ENCODE assay signal across 21 mouse cellular contexts in the genomic region with DNA sequence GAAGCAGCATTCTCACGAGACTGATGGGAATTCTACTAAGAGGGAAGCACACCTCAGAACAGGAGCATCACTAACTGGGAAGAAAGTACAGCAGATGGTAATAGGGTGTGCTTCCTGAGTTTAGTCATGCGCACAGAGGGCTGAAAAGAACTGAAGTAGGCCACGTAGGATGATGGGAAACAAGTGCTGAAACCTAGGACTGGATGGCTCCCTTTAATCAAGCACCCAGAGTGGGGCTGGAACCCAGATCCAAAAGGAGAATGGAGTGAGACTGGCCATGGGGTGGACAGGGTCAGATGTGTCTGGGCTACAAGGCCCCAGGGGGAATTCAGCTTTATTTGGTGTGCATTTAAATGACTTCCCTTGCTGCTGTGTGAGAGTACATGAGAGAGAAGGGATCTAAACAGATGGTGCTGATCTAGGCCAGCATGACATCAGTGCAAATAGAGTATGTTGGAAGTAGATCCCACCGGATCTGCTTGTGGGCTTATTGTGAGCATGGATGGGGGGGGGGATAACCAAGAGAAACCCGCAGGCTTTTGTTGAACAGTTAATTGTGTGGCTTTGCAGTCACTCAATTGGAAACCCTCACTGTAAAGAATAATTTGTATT. TPM values are rescaled to one million over a fixed set of nuclear protein-coding genes. Genes with fewer than 3 reads are reported as not detected.
DNase-seq lines count a peak whose midpoint lies in the region; ATAC-seq and TF ChIP-seq lines count a peak whose summit lies in the region.
"Had no signal": no experiment of that assay in that cellular context is flagged by ENCODE, and none has a peak within 500 bp of the region (broad histone marks: within the 10 kb centered on the region; RNA-seq: fewer than 3 reads in every experiment).

No protein-coding gene starts in this region.

- peaks cover 22% of the 10 kb centered on the region for H3K36me3 ChIP-seq in heart, embryonic 11.5 days (ENCODE audit: control insufficient read depth, insufficient read depth, low read length)
- peaks cover 43% of the 10 kb centered on the region for H3K36me3 ChIP-seq in forebrain, embryonic 14.5 days (ENCODE audit: control insufficient read depth, insufficient read depth, low read length)
- H3K36me3 ChIP-seq in hindbrain, embryonic 16.5 days (ENCODE audit: control insufficient read depth, insufficient read depth, low read length) = 0 out of 2 replicates have a peak, but pooled peaks cover 3% of the 10 kb centered on the region
- peaks cover 20% of the 10 kb centered on the region for H3K36me3 ChIP-seq in stomach, postnatal 0 days (ENCODE audit: control insufficient read depth, insufficient read depth, low read length)

- H3K9ac ChIP-seq in heart, embryonic 11.5 days (ENCODE audit: low read depth, low read length) = no peak overlapping the region
- no peak overlapping the region for H3K9ac ChIP-seq in forebrain, embryonic 14.5 days (ENCODE audit: low read length)
- H3K9ac ChIP-seq in hindbrain, embryonic 16.5 days (ENCODE audit: low read depth, low read length) = no peak overlapping the region
- no peak overlapping the region for H3K9ac ChIP-seq in stomach, postnatal 0 days (ENCODE audit: low read length)
- H3K9ac ChIP-seq: neural tube, embryonic 12.5 days had no signal

- no peak overlapping the region for H3K27ac ChIP-seq in heart, embryonic 11.5 days (ENCODE audit: low read depth, low read length)
- peak overlapping the region; percentile 10; the same call in 1 of the 2 replicates for H3K27ac ChIP-seq in forebrain, embryonic 14.5 days (ENCODE audit: low read depth, low read length)
- H3K27ac ChIP-seq in hindbrain, embryonic 16.5 days (ENCODE audit: low read depth, low read length) = peak overlapping the region; percentile 37; the same call in 1 of the 2 replicates
- no peak overlapping the region for H3K27ac ChIP-seq in stomach, postnatal 0 days (replicated peaks)
- H3K27ac ChIP-seq: heart, embryonic 10.5 days had no signal

- peaks cover under 1% of the 10 kb centered on the region; the same call in 1 of the 2 replicates for H3K4me1 ChIP-seq in heart, embryonic 11.5 days (ENCODE audit: control insufficient read depth, insufficient read depth, low read length)
- H3K4me1 ChIP-seq in forebrain, embryonic 14.5 days (ENCODE audit: control insufficient read depth, insufficient read depth, low read length) = peaks cover 43% of the 10 kb centered on the region
- H3K4me1 ChIP-seq in hindbrain, embryonic 16.5 days (ENCODE audit: control insufficient read depth, insufficient read depth, low read depth, low read length) = peaks cover 17% of the 10 kb centered on the region
- H3K4me1 ChIP-seq in stomach, postnatal 0 days (replicated peaks; ENCODE audit: control insufficient read depth, insufficient read depth) = no peaks in the 10 kb centered on the region

- DNase-seq in heart, adult 11 months = peak; percentile 80
- peak; percentile 71 for DNase-seq in brain, embryonic 14.5 days (ENCODE audit: low read depth)
- peak; percentile 46 for DNase-seq in forebrain, embryonic 14.5 days (ENCODE audit: low spot score)
- DNase-seq in stomach, postnatal 0 days (ENCODE audit: low spot score) = no peak
- no peak for DNase-seq in adrenal gland, postnatal 25 days
- DNase-seq in adrenal gland, postnatal 36 days = no peak
- DNase-seq: adrenal gland, postnatal 14 days; gastrocnemius, postnatal 10 days; heart, postnatal 36 days; kidney, adult 2 months had no signal

- H3K4me2 ChIP-seq in heart, embryonic 11.5 days = no peak overlapping the region
- H3K4me2 ChIP-seq in forebrain, embryonic 14.5 days (ENCODE audit: low read length) = no peak overlapping the region
- H3K4me2 ChIP-seq in hindbrain, embryonic 16.5 days (ENCODE audit: low read length) = no peak overlapping the region
- H3K4me2 ChIP-seq in stomach, postnatal 0 days (replicated peaks; ENCODE audit: low read depth) = no peak overlapping the region
- H3K4me2 ChIP-seq: liver, embryonic 11.5 days; neural tube, embryonic 12.5 days had no signal

- no peak for TF ChIP-seq EP300 in stomach, postnatal 0 days (optimal IDR thresholded peaks at IDR 0.05)

- peaks cover 4% of the 10 kb centered on the region; the same call in 1 of the 2 replicates for H3K27me3 ChIP-seq in heart, embryonic 11.5 days (ENCODE audit: control insufficient read depth, insufficient read depth, low read length)
- no peaks in the 10 kb centered on the region for H3K27me3 ChIP-seq in forebrain, embryonic 14.5 days (replicated peaks; ENCODE audit: control insufficient read depth, insufficient read depth, low read length)
- no peaks in the 10 kb centered on the region for H3K27me3 ChIP-seq in hindbrain, embryonic 16.5 days (replicated peaks; ENCODE audit: control insufficient read depth, insufficient read depth, low read length)
- no peaks in the 10 kb centered on the region for H3K27me3 ChIP-seq in stomach, postnatal 0 days (ENCODE audit: control insufficient read depth, insufficient read depth, low read length)
- H3K27me3 ChIP-seq: megakaryocyte, embryonic 14.5 days; neural tube, embryonic 12.5 days had no signal

- ATAC-seq in heart, embryonic 11.5 days (replicated peaks; ENCODE audit: insufficient number of reproducible peaks, low FRiP score, low TSS enrichment) = no peak
- ATAC-seq in forebrain, embryonic 14.5 days = no peak
- no peak for ATAC-seq in hindbrain, embryonic 16.5 days
- no peak for ATAC-seq in stomach, postnatal 0 days (ENCODE audit: low FRiP score, low TSS enrichment)

- WGBS in heart, embryonic 11.5 days (ENCODE audit: insufficient replicate concordance) = 88% methylated on average over 5 of the region's 5 CpGs
- WGBS in forebrain, embryonic 14.5 days = 57% methylated on average over 5 of the region's 5 CpGs
- 47% methylated on average over 5 of the region's 5 CpGs for WGBS in hindbrain, embryonic 16.5 days
- 90% methylated on average over 5 of the region's 5 CpGs for WGBS in stomach, postnatal 0 days

- H3K9me3 ChIP-seq in heart, embryonic 11.5 days (replicated peaks; ENCODE audit: control insufficient read depth, low read length) = no peaks in the 10 kb centered on the region
- no peaks in the 10 kb centered on the region for H3K9me3 ChIP-seq in forebrain, embryonic 14.5 days (replicated peaks; ENCODE audit: control insufficient read depth, low read length)
- no peaks in the 10 kb centered on the region for H3K9me3 ChIP-seq in hindbrain, embryonic 16.5 days (ENCODE audit: control insufficient read depth, low read length)
- no peaks in the 10 kb centered on the region for H3K9me3 ChIP-seq in stomach, postnatal 0 days (ENCODE audit: control insufficient read depth, low read length)
- H3K9me3 ChIP-seq: G1E; heart, embryonic 10.5 days; megakaryocyte, embryonic 14.5 days; neural tube, embryonic 12.5 days had no signal

- no peak for TF ChIP-seq POLR2A in brain, embryonic 14.5 days (IDR thresholded peaks at IDR 0.05; ENCODE audit: borderline replicate concordance, extremely low read depth, insufficient read depth, insufficient read length, poor library complexity, severe bottlenecking)

- no peak overlapping the region for H3K4me3 ChIP-seq in heart, embryonic 11.5 days (ENCODE audit: low read depth, low read length)
- no peak overlapping the region for H3K4me3 ChIP-seq in forebrain, embryonic 14.5 days (ENCODE audit: low read depth, low read length)
- no peak overlapping the region for H3K4me3 ChIP-seq in hindbrain, embryonic 16.5 days (ENCODE audit: low read length)
- H3K4me3 ChIP-seq in stomach, postnatal 0 days (ENCODE audit: low read depth, low read length) = no peak overlapping the region
- H3K4me3 ChIP-seq: heart, embryonic 10.5 days; megakaryocyte, embryonic 14.5 days; neural tube, embryonic 12.5 days had no signal

- TF ChIP-seq CTCF in brain, embryonic 14.5 days (IDR thresholded peaks at IDR 0.05; ENCODE audit: borderline replicate concordance, extremely low read depth, insufficient read depth, insufficient read length) = no peak
- no peak for TF ChIP-seq CTCF in stomach, postnatal 0 days (IDR thresholded peaks at IDR 0.05; ENCODE audit: low read depth)

RNA-seq across cellular contexts. Expression of gene 7530416G11Rik, which starts 36.5 kb away (rescaled TPM):
- polyA plus RNA-seq in heart, embryonic 11.5 days (2014; fragmentation: Nextera tagmentation; extraction: Ambion mirVana) = not detected in 2 replicates
- polyA plus RNA-seq in brain, embryonic 14.5 days (2012; rRNA removed) = 0.05 TPM in 1 of 2 replicates, not detected in the other
- not detected in 2 replicates for polyA plus RNA-seq in forebrain, embryonic 14.5 days (2014; fragmentation: Nextera tagmentation; extraction: Ambion mirVana)
- polyA plus RNA-seq in hindbrain, embryonic 16.5 days (2015; fragmentation: Nextera tagmentation; extraction: Ambion mirVana) = not detected in 2 replicates
- not detected in 2 replicates for polyA plus RNA-seq in stomach, postnatal 0 days (2015; fragmentation: Nextera tagmentation; extraction: Ambion mirVana)
- not detected in 2 replicates for total RNA-seq in adrenal gland, postnatal 25 days (2021)
- not detected for total RNA-seq in adrenal gland, postnatal 36 days (2021)
- total RNA-seq: adrenal gland, postnatal 14 days; G1E; gastrocnemius, postnatal 10 days; heart, postnatal 36 days; left cerebral cortex, postnatal 25 days had no signal
- polyA plus RNA-seq: embryonic facial prominence, embryonic 11.5 days; G1E; heart, embryonic 10.5 days; kidney, adult 2 months; large intestine, adult 2 months; liver, embryonic 11.5 days; lung, embryonic 16.5 days; neural tube, embryonic 12.5 days had no signal

Comparison
In these comparisons a context has a peak if more than half of its experiments do, and no peak if none do; other contexts are left out.
1. DNase-seq: peak in heart, adult 11 months (single experiment), brain, embryonic 14.5 days (single experiment) and forebrain, embryonic 14.5 days (single experiment); none in stomach, postnatal 0 days (single experiment), adrenal gland, postnatal 25 days (single experiment) and adrenal gland, postnatal 36 days (0 of 2).
2. H3K27ac ChIP-seq: peak in forebrain, embryonic 14.5 days (single experiment) and hindbrain, embryonic 16.5 days (single experiment); none in heart, embryonic 11.5 days (single experiment) and stomach, postnatal 0 days (single experiment).